Comparison of ENCODE assay signal across 9 mouse cellular contexts in genomic region chr14:18468611-18469010, GRCm38 (mm10).
DNase-seq lines count a peak whose midpoint lies in the region; ATAC-seq and TF ChIP-seq lines count a peak whose summit lies in the region.
"Had no signal": no experiment of that assay in that cellular context is flagged by ENCODE, and none has a peak within 500 bp of the region (broad histone marks: within the 10 kb centered on the region; RNA-seq: fewer than 3 reads in every experiment).

No protein-coding gene starts in this region.

- no peaks in the 10 kb centered on the region for H3K36me3 ChIP-seq in hindbrain, postnatal 0 days (ENCODE audit: insufficient read depth, low read length)
- no peaks in the 10 kb centered on the region for H3K36me3 ChIP-seq in hindbrain, embryonic 14.5 days (replicated peaks; ENCODE audit: control insufficient read depth, insufficient read depth)
- H3K36me3 ChIP-seq: heart, embryonic 13.5 days had no signal

- H3K4me1 ChIP-seq in hindbrain, postnatal 0 days (ENCODE audit: insufficient read depth, low read length): no peaks in the 10 kb centered on the region
- no peaks in the 10 kb centered on the region for H3K4me1 ChIP-seq in hindbrain, embryonic 14.5 days (replicated peaks; ENCODE audit: control insufficient read depth, insufficient read depth, low read length)
- H3K4me1 ChIP-seq: heart, embryonic 13.5 days had no signal

- ATAC-seq in hindbrain, postnatal 0 days: no peak
- ATAC-seq in hindbrain, embryonic 14.5 days (ENCODE audit: low FRiP score): no peak
- ATAC-seq in Patski: peak; percentile 87

- in situ Hi-C loops in Patski (cut with MboI; ENCODE audit: low pct_unique_long_range_greater_than_20kb): no loop called here

- CTCF ChIA-PET in Patski (lab: Charles Lee): interaction anchor here (1.9 kb wide), 1 partner anchor 8 kb away, joined by 5 read pairs; no protein-coding TSS in a partner anchor

- no peak overlapping the region for H3K9ac ChIP-seq in hindbrain, postnatal 0 days (replicated peaks; ENCODE audit: low read length)
- H3K9ac ChIP-seq in hindbrain, embryonic 14.5 days: no peak overlapping the region
- H3K9ac ChIP-seq: heart, embryonic 13.5 days had no signal

- 41% methylated on average over 3 of the region's 3 CpGs for WGBS in hindbrain, postnatal 0 days
- 85% methylated on average over 3 of the region's 3 CpGs for WGBS in hindbrain, embryonic 14.5 days

- no peak overlapping the region for H3K4me3 ChIP-seq in hindbrain, postnatal 0 days (ENCODE audit: low read length)
- no peak overlapping the region for H3K4me3 ChIP-seq in hindbrain, embryonic 14.5 days (replicated peaks; ENCODE audit: low read length)
- no peak overlapping the region for H3K4me3 ChIP-seq in layer of hippocampus, adult 2 months
- H3K4me3 ChIP-seq: heart, embryonic 13.5 days had no signal

- H3K27me3 ChIP-seq in hindbrain, postnatal 0 days (ENCODE audit: insufficient read depth, low read length): no peaks in the 10 kb centered on the region
- no peaks in the 10 kb centered on the region for H3K27me3 ChIP-seq in hindbrain, embryonic 14.5 days (ENCODE audit: control insufficient read depth, insufficient read depth, low read length)
- no peaks in the 10 kb centered on the region for H3K27me3 ChIP-seq in Patski
- H3K27me3 ChIP-seq: heart, embryonic 13.5 days had no signal

- no peak overlapping the region for H3K27ac ChIP-seq in hindbrain, postnatal 0 days
- H3K27ac ChIP-seq in hindbrain, embryonic 14.5 days: no peak overlapping the region
- H3K27ac ChIP-seq in layer of hippocampus, adult 2 months: no peak overlapping the region
- H3K27ac ChIP-seq: heart, embryonic 13.5 days had no signal

- DNase-seq in hindbrain, postnatal 0 days (ENCODE audit: low spot score): peak; percentile 28
- no peak for DNase-seq in hindbrain, embryonic 14.5 days (ENCODE audit: low spot score)
- DNase-seq in Patski (ENCODE audit: low read depth, low spot score): peak; percentile 54
- peak; percentile 67 for DNase-seq in cerebellum, adult 11-12 months
- peak; percentile 27 to 51 for DNase-seq in heart, adult 9 months (ENCODE audit: low spot score in 2 of 2)
- no peak for DNase-seq in layer of hippocampus, adult 18-20 months (ENCODE audit: low spot score in 2 of 2)
- no peak for DNase-seq in layer of hippocampus, adult 2 months (ENCODE audit: low spot score in 2 of 2)
- DNase-seq in kidney, postnatal 4 days: no peak

- no peak for TF ChIP-seq CTCF in hindbrain, postnatal 0 days (IDR thresholded peaks at IDR 0.05; ENCODE audit: low read depth)
- TF ChIP-seq CTCF in Patski (IDR thresholded peaks at IDR 0.05): no peak
- no peak for TF ChIP-seq CTCF in layer of hippocampus, adult 2 months (conservative IDR thresholded peaks at IDR 0.05)

- POLR2A ChIA-PET in Patski (lab: Charles Lee): no interaction called here

- H3K4me2 ChIP-seq in hindbrain, postnatal 0 days (ENCODE audit: low read depth, low read length): no peak overlapping the region
- H3K4me2 ChIP-seq in hindbrain, embryonic 14.5 days (replicated peaks): no peak overlapping the region
- H3K4me2 ChIP-seq: heart, embryonic 13.5 days had no signal

- H3K9me3 ChIP-seq in hindbrain, postnatal 0 days (ENCODE audit: low read length): no peaks in the 10 kb centered on the region
- no peaks in the 10 kb centered on the region for H3K9me3 ChIP-seq in hindbrain, embryonic 14.5 days (ENCODE audit: control insufficient read depth, low read length)
- H3K9me3 ChIP-seq: heart, embryonic 13.5 days had no signal

Comparison
In these comparisons a context has a peak if more than half of its experiments do, and no peak if none do; other contexts are left out.
1. DNase-seq: peak in hindbrain, postnatal 0 days (single experiment), Patski (single experiment), cerebellum, adult 11-12 months (single experiment) and heart, adult 9 months (2 of 2); none in hindbrain, embryonic 14.5 days (single experiment), layer of hippocampus, adult 18-20 months (0 of 2), layer of hippocampus, adult 2 months (0 of 2) and kidney, postnatal 4 days (0 of 2).